22 mouse cellular contexts compared by ENCODE assay signal in the genomic region with DNA sequence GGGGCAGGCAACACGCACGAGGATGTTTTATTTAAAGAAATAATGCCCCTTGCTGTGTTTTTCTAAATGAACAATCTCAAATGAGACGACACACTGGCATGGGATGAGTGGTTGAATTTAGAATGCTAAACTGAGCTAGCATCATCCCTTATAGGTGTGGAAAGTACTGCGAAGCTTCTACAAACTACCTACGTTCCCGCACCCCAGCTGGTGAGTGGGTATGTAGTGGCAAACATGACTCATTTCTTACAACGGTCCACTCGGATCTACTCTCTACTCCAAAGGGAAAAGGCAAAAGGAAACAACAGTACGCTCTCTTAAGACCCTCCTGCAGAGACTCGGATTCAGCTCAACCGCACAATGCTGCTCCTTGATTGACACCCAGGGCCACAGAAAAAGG.
A peak's percentile ranks its signal among the peaks of the same experiment; 100 is the strongest.
DNase-seq lines count a peak whose midpoint lies in the region; ATAC-seq lines count a peak whose summit lies in the region.
"Had no signal": no experiment of that assay in that cellular context is flagged by ENCODE, and none has a peak within 500 bp of the region (broad histone marks: within the 10 kb centered on the region; RNA-seq: fewer than 3 reads in every experiment).

No protein-coding gene starts in this region.

- no peak overlapping the region for H3K27ac ChIP-seq in neural tube, embryonic 15.5 days (replicated peaks)
- H3K27ac ChIP-seq: embryonic facial prominence, embryonic 13.5 days; heart, embryonic 10.5 days; hindbrain, embryonic 10.5 days; hindbrain, postnatal 0 days; kidney, embryonic 15.5 days had no signal

- H3K4me1 ChIP-seq in neural tube, embryonic 15.5 days = peaks cover 5% of the 10 kb centered on the region; the same call in 1 of the 2 replicates

- H3K9me3 ChIP-seq in neural tube, embryonic 15.5 days (replicated peaks) = no peaks in the 10 kb centered on the region
- H3K9me3 ChIP-seq: embryonic facial prominence, embryonic 13.5 days; heart, embryonic 10.5 days; hindbrain, embryonic 10.5 days; kidney, embryonic 15.5 days had no signal

- no peak for ATAC-seq in neural tube, embryonic 15.5 days (ENCODE audit: low FRiP score)
- ATAC-seq: forebrain, embryonic 16.5 days; hindbrain, postnatal 0 days; intestine, postnatal 0 days had no signal

- WGBS in neural tube, embryonic 15.5 days = 81% methylated on average over 11 of the region's 11 CpGs

- H3K27me3 ChIP-seq in neural tube, embryonic 15.5 days (replicated peaks) = no peaks in the 10 kb centered on the region
- H3K27me3 ChIP-seq: embryonic facial prominence, embryonic 13.5 days; kidney, embryonic 15.5 days had no signal

- no peak overlapping the region for H3K4me3 ChIP-seq in neural tube, embryonic 15.5 days (replicated peaks)
- H3K4me3 ChIP-seq: embryonic facial prominence, embryonic 13.5 days; heart, embryonic 10.5 days; hindbrain, embryonic 10.5 days; kidney, embryonic 15.5 days had no signal

- H3K4me2 ChIP-seq in neural tube, embryonic 15.5 days = no peak overlapping the region
- H3K4me2 ChIP-seq: embryonic facial prominence, embryonic 13.5 days; kidney, embryonic 15.5 days; liver, embryonic 11.5 days had no signal

- no peak overlapping the region for H3K9ac ChIP-seq in neural tube, embryonic 15.5 days (replicated peaks)
- H3K9ac ChIP-seq: embryonic facial prominence, embryonic 13.5 days; kidney, embryonic 15.5 days had no signal

- DNase-seq in layer of hippocampus, adult 9-11 months = peak; percentile 32
- DNase-seq in layer of hippocampus, postnatal 14 days (ENCODE audit: low spot score in 2 of 2) = no peak
- DNase-seq in frontal cortex, adult 2 months (ENCODE audit: extremely low spot score in 1 of 2, low spot score in 1 of 2) = peak; percentile 75 to 88
- DNase-seq in left cerebral cortex, adult 9 months (ENCODE audit: low spot score in 2 of 2) = peak; percentile 51 to 85
- DNase-seq in right cerebral cortex, postnatal 36 days (ENCODE audit: low spot score in 2 of 2) = peak; percentile 76 to 88
- no peak for DNase-seq in heart, adult 18-20 months
- DNase-seq: adrenal gland, adult 2 months; B cell, adult 2 months; cerebellum, adult 9-11 months; lung, adult 18-20 months; lung, postnatal 14 days; midbrain, embryonic 14.5 days; thymus, postnatal 4 days had no signal

- no peaks in the 10 kb centered on the region for H3K36me3 ChIP-seq in neural tube, embryonic 15.5 days
- H3K36me3 ChIP-seq: embryonic facial prominence, embryonic 13.5 days; heart, embryonic 10.5 days; hindbrain, embryonic 10.5 days; kidney, embryonic 15.5 days had no signal

Comparison
In these comparisons a context has a peak if more than half of its experiments do, and no peak if none do; other contexts are left out.
1. DNase-seq: peak in layer of hippocampus, adult 9-11 months (single experiment), frontal cortex, adult 2 months (2 of 2), left cerebral cortex, adult 9 months (2 of 2) and right cerebral cortex, postnatal 36 days (2 of 2); none in layer of hippocampus, postnatal 14 days (0 of 2) and heart, adult 18-20 months (0 of 2).